In the genomic region with DNA sequence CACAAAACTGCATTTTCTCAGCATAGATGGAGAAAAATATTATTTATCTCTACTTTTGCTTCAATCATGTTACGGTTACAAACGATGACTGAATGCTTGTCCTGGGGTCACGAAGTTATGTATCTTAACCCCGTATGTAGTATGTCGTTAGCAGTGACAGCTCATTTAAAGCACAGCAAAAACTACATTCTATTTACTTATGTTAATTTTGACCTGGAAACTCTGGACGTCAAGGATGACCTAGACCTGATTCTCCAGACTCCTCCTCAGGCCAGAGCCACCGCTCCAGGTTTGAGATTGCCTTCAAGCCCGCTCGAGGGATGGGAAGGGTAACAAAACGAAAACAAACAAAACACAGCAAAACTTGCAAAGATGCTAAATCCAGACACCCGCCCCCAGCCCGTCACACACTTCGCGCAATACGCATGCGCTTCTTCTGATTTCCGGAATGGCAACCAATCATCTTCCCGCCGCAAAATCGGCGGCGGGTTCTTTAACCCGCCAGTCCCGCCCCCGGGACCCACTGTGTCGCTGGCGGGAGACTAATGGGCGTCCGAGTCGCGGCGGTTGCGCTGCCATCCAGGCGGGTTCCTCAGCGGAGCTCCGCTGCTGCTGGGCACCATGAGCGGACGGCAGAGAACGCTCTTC, we compare ENCODE assay signal across 8 mouse cellular contexts. TPM values are rescaled to one million over a fixed set of nuclear protein-coding genes. Genes with fewer than 3 reads are reported as not detected.
DNase-seq lines count a peak whose midpoint lies in the region; ATAC-seq and TF ChIP-seq lines count a peak whose summit lies in the region.

A gene (plus strand): TSS at position 519 of the 648 bp plus-strand sequence.

- peak; percentile 45 for ATAC-seq in embryonic facial prominence, embryonic 15.5 days (ENCODE audit: insufficient number of reproducible peaks, low FRiP score, low TSS enrichment, low read depth)
- peak; percentile 64 for ATAC-seq in limb, embryonic 14.5 days (ENCODE audit: low FRiP score, low read depth)
- ATAC-seq in midbrain, postnatal 0 days (ENCODE audit: low FRiP score) = peak; percentile 36

- H3K4me1 ChIP-seq in bone marrow, adult 2 months (ENCODE audit: control insufficient read depth, insufficient read depth, low read length) = no peaks in the 10 kb centered on the region; the same call in 1 of the 2 replicates
- H3K4me1 ChIP-seq in embryonic facial prominence, embryonic 15.5 days = peaks cover 21% of the 10 kb centered on the region
- H3K4me1 ChIP-seq in limb, embryonic 14.5 days (ENCODE audit: control insufficient read depth, insufficient read depth, low read length) = peaks cover 20% of the 10 kb centered on the region
- peaks cover 12% of the 10 kb centered on the region for H3K4me1 ChIP-seq in midbrain, postnatal 0 days (ENCODE audit: insufficient read depth, low read length)

- H3K36me3 ChIP-seq in embryonic facial prominence, embryonic 15.5 days = 0 out of 2 replicates have a peak, but pooled peaks cover 2% of the 10 kb centered on the region
- peaks cover 12% of the 10 kb centered on the region; the same call in 1 of the 2 replicates for H3K36me3 ChIP-seq in limb, embryonic 14.5 days (ENCODE audit: control insufficient read depth, insufficient read depth, low read length)
- no peaks in the 10 kb centered on the region for H3K36me3 ChIP-seq in midbrain, postnatal 0 days (ENCODE audit: insufficient read depth, low read length)

- peak within 1 kb of the TSS; percentile 78 for H3K4me2 ChIP-seq in embryonic facial prominence, embryonic 15.5 days (replicated peaks)
- H3K4me2 ChIP-seq in limb, embryonic 14.5 days (replicated peaks; ENCODE audit: low read depth, low read length, severe bottlenecking) = peak within 1 kb of the TSS; percentile 86
- H3K4me2 ChIP-seq in midbrain, postnatal 0 days (ENCODE audit: low read depth, low read length, poor library complexity, severe bottlenecking) = peak within 1 kb of the TSS; percentile 83

- TF ChIP-seq CTCF in bone marrow, adult 2 months (IDR thresholded peaks at IDR 0.05; ENCODE audit: control insufficient read depth, insufficient read depth, low read length) = no peak
- no peak for TF ChIP-seq CTCF in midbrain, postnatal 0 days (IDR thresholded peaks at IDR 0.05)

- H3K9ac ChIP-seq in embryonic facial prominence, embryonic 15.5 days = peak within 1 kb of the TSS; percentile 62
- H3K9ac ChIP-seq in limb, embryonic 14.5 days (ENCODE audit: low read depth, low read length, severe bottlenecking) = peak within 1 kb of the TSS; percentile 77
- peak within 1 kb of the TSS; percentile 74 for H3K9ac ChIP-seq in midbrain, postnatal 0 days (replicated peaks; ENCODE audit: low read length, poor library complexity, severe bottlenecking)

- DNase-seq in 416B (ENCODE audit: low read depth) = peak; percentile 92
- peak; percentile 92 for DNase-seq in heart, adult 8-10 months (ENCODE audit: low spot score)
- DNase-seq in kidney, adult 9 months = peak; percentile 93
- peak; percentile 94 for DNase-seq in limb, embryonic 14.5 days (ENCODE audit: low spot score)
- peak; percentile 96 for DNase-seq in midbrain, postnatal 0 days (ENCODE audit: low spot score)
- peak; percentile 78 to 82 for DNase-seq in spleen, postnatal 14 days (ENCODE audit: low spot score in 2 of 2)

- no peaks in the 10 kb centered on the region for H3K9me3 ChIP-seq in embryonic facial prominence, embryonic 15.5 days (replicated peaks)
- no peaks in the 10 kb centered on the region for H3K9me3 ChIP-seq in limb, embryonic 14.5 days (ENCODE audit: control insufficient read depth, low read length)
- H3K9me3 ChIP-seq in midbrain, postnatal 0 days (ENCODE audit: low read length) = no peaks in the 10 kb centered on the region

- peak within 1 kb of the TSS; percentile 42; the same call in 1 of the 2 replicates for H3K27ac ChIP-seq in bone marrow, adult 2 months (ENCODE audit: control insufficient read depth, insufficient read depth, low read depth, low read length, poor library complexity)
- peak within 1 kb of the TSS; percentile 92 for H3K27ac ChIP-seq in embryonic facial prominence, embryonic 15.5 days (replicated peaks)
- H3K27ac ChIP-seq in limb, embryonic 14.5 days (replicated peaks; ENCODE audit: low read depth, low read length) = peak within 1 kb of the TSS; percentile 82
- H3K27ac ChIP-seq in midbrain, postnatal 0 days (ENCODE audit: low read depth, low read length) = peak within 1 kb of the TSS; percentile 81

- peak within 1 kb of the TSS; percentile 89 for H3K4me3 ChIP-seq in bone marrow, adult 2 months (replicated peaks; ENCODE audit: control insufficient read depth, low read depth, low read length)
- peak within 1 kb of the TSS; percentile 69 for H3K4me3 ChIP-seq in embryonic facial prominence, embryonic 15.5 days (replicated peaks)
- peak within 1 kb of the TSS; percentile 85 for H3K4me3 ChIP-seq in limb, embryonic 14.5 days (replicated peaks; ENCODE audit: low read length)
- peak within 1 kb of the TSS; percentile 68 for H3K4me3 ChIP-seq in midbrain, postnatal 0 days (ENCODE audit: low read depth, low read length)

- TF ChIP-seq POLR2A in bone marrow, adult 2 months (IDR thresholded peaks at IDR 0.05; ENCODE audit: borderline replicate concordance, control insufficient read depth, low read depth, low read length) = peak; percentile 75; the same call in 1 of the 2 replicates
- 0 out of 2 replicates have a peak, but pooled peaks have one; percentile 52 for TF ChIP-seq POLR2A in limb, embryonic 14.5 days (IDR thresholded peaks at IDR 0.05; ENCODE audit: borderline replicate concordance, extremely low read depth, insufficient read depth, insufficient read length)

- 2% methylated on average over 39 of the region's 39 CpGs for WGBS in bone marrow, adult 2 months
- 1% methylated on average over 39 of the region's 39 CpGs for WGBS in embryonic facial prominence, embryonic 15.5 days
- WGBS in limb, embryonic 14.5 days = 2% methylated on average over 39 of the region's 39 CpGs
- 1% methylated on average over 39 of the region's 39 CpGs for WGBS in midbrain, postnatal 0 days

- no peaks in the 10 kb centered on the region for H3K27me3 ChIP-seq in embryonic facial prominence, embryonic 15.5 days
- H3K27me3 ChIP-seq in limb, embryonic 14.5 days (ENCODE audit: control insufficient read depth, insufficient read depth, low read length) = no peaks in the 10 kb centered on the region
- no peaks in the 10 kb centered on the region for H3K27me3 ChIP-seq in midbrain, postnatal 0 days (ENCODE audit: insufficient read depth, low read length)

RNA-seq across cellular contexts. Expression of the gene that starts here (rescaled TPM):
- polyA plus RNA-seq in bone marrow, adult 2 months (2011; ENCODE audit: insufficient read depth, insufficient read length, low replicate concordance, missing spikeins) = 2.7 and 5.1 TPM in 2 replicates
- 5.9 and 7.7 TPM in 2 replicates for polyA plus RNA-seq in embryonic facial prominence, embryonic 15.5 days (2015; fragmentation: Nextera tagmentation; extraction: Ambion mirVana)
- total RNA-seq in heart, adult 8-10 months (2022) = 1 to 10 TPM; 3.4 to 4.2 (median 4.0) TPM
- 8.6 and 8.7 TPM in 2 replicates for polyA plus RNA-seq in limb, embryonic 14.5 days (2012; rRNA removed)
- 8.4 and 10.3 TPM in 2 replicates for polyA plus RNA-seq in limb, embryonic 14.5 days (2014; fragmentation: Nextera tagmentation; extraction: Ambion mirVana)
- total RNA-seq in midbrain, postnatal 0 days (2014; rRNA removed) = 20.5 and 29.5 TPM in 2 replicates
- 6.5 and 7.9 TPM in 2 replicates for polyA plus RNA-seq in midbrain, postnatal 0 days (2015; fragmentation: Nextera tagmentation; extraction: Ambion mirVana)

Comparison
In these comparisons a context has a peak if more than half of its experiments do, and no peak if none do; other contexts are left out.
1. Peak in every context shown above with its lines: DNase-seq, ATAC-seq, H3K4me3 ChIP-seq and H3K27ac ChIP-seq.
2. H3K27ac ChIP-seq: peak in every context shown above with its lines; median percentile 92 in embryonic facial prominence, embryonic 15.5 days; 82 in limb, embryonic 14.5 days; 81 in midbrain, postnatal 0 days; 42 in bone marrow, adult 2 months.